Mouse (Mus musculus) CH12.LX (cell line): ENCODE results near the gene Soga1. TPM values are rescaled to one million over a fixed set of nuclear protein-coding genes. Genes with fewer than 3 reads are reported as not detected.

Experiments
- DNase-seq: peaks from one replicate; pipeline ENCODE4 v3.0.0-alpha.2; 2013; ENCODE audit errors: extremely low read depth
- H3K27ac ChIP-seq: 2 replicates; pipeline ENCODE4 v1.5.1; 2012; ENCODE audit warnings: low read depth, mild to moderate bottlenecking, control low read depth, moderate library complexity; ENCODE audit not compliant: insufficient read depth
- H3K27me3 ChIP-seq: replicated peaks from 2 replicates; pipeline ENCODE3; 2012; ENCODE audit warnings: inconsistent platforms
- H3K36me3 ChIP-seq, 2 experiments: replicated peaks in 1 of 2; 2 replicates each; pipeline versions ENCODE3 to v1.6.1; 2012; ENCODE audit warnings: inconsistent platforms in 1 of 2, low read length in 1 of 2, mild to moderate bottlenecking in 1 of 2, mixed read lengths in 1 of 2, moderate library complexity in 1 of 2; ENCODE audit not compliant: control insufficient read depth in 1 of 2, insufficient read depth in 1 of 2
- H3K4me1 ChIP-seq, 2 experiments: 2 replicates each; pipeline ENCODE4 v1.6.1; 2012; ENCODE audit warnings: inconsistent platforms in 1 of 2, moderate library complexity in 1 of 2; ENCODE audit not compliant: insufficient read depth in 2 of 2, control insufficient read depth in 1 of 2
- H3K4me2 ChIP-seq: 2 replicates; pipeline ENCODE4 v1.6.1; 2012; ENCODE audit warnings: low read depth, mild to moderate bottlenecking, control low read depth; ENCODE audit not compliant: poor library complexity, insufficient read depth, severe bottlenecking
- H3K4me3 ChIP-seq, 3 experiments: fragments of 150-350 bp in 1 of 3; sonication (generic) in 1 of 3; replicated peaks in 1 of 3; 2 replicates each; pipeline versions ENCODE3 to v1.5.1; 2011 to 2012; ENCODE audit warnings: low read depth in 2 of 3, low read length in 2 of 3, mild to moderate bottlenecking in 2 of 3, moderate library complexity in 2 of 3, control low read depth in 1 of 3, improper control_type of control experiment in 1 of 3, inconsistent platforms in 1 of 3, mixed read lengths in 1 of 3; ENCODE audit not compliant: poor library complexity in 1 of 3
- H3K79me2 ChIP-seq: replicated peaks from 2 replicates; pipeline ENCODE4 v1.6.1; 2012; ENCODE audit warnings: mild to moderate bottlenecking, moderate library complexity; ENCODE audit not compliant: control insufficient read depth, poor library complexity, insufficient read depth, severe bottlenecking; ENCODE audit errors: extremely low read depth
- H3K9ac ChIP-seq: 2 replicates; pipeline ENCODE4 v1.6.1; 2012; ENCODE audit warnings: low read depth, mild to moderate bottlenecking, control low read depth, moderate library complexity; ENCODE audit not compliant: insufficient read depth
- H3K9me3 ChIP-seq: replicated peaks from 2 replicates; pipeline ENCODE3; 2012; ENCODE audit warnings: low read length, inconsistent platforms, mixed read lengths
- EP300 ChIP-seq: IDR thresholded peaks from 2 replicates; pipeline ENCODE4 v1.6.1; 2011; ENCODE audit warnings: low read length, improper control_type of control experiment
- GABPA ChIP-seq: IDR thresholded peaks from 2 replicates; pipeline ENCODE4 v1.6.1; 2012; ENCODE audit warnings: low read depth, low read length, improper control_type of control experiment, inconsistent platforms; ENCODE audit not compliant: insufficient replicate concordance
- JUND ChIP-seq: conservative IDR thresholded peaks from 2 replicates; pipeline ENCODE4 v1.6.1; 2011; ENCODE audit warnings: low read depth, low read length, improper control_type of control experiment
- MXI1 ChIP-seq: IDR thresholded peaks from 2 replicates; pipeline ENCODE4 v1.6.1; 2011; ENCODE audit warnings: mild to moderate bottlenecking, low read depth, low read length, improper control_type of control experiment
- MYC ChIP-seq: IDR thresholded peaks from 2 replicates; pipeline ENCODE4 v1.6.1; 2011; ENCODE audit warnings: low read depth, mild to moderate bottlenecking, improper control_type of control experiment, low read length
- NELFE ChIP-seq: IDR thresholded peaks from 2 replicates; pipeline ENCODE4 v1.6.1; 2011; ENCODE audit warnings: low read depth, low read length, improper control_type of control experiment
- NRF1 ChIP-seq: IDR thresholded peaks from 2 replicates; pipeline ENCODE4 v1.6.1; 2014; ENCODE audit warnings: low read depth, mild to moderate bottlenecking, inconsistent platforms, low read length, improper control_type of control experiment, moderate library complexity
- PAX5 ChIP-seq: IDR thresholded peaks from 2 replicates; pipeline ENCODE4 v1.6.1; 2012; ENCODE audit warnings: low read length, inconsistent platforms, mixed read lengths
- POLR2A ChIP-seq: IDR thresholded peaks from 2 replicates; pipeline ENCODE4 v1.6.1; 2011; ENCODE audit warnings: low read depth, mild to moderate bottlenecking, improper control_type of control experiment, low read length
- POLR2AphosphoS2 ChIP-seq: IDR thresholded peaks from 2 replicates; pipeline ENCODE4 v1.6.1; 2011; ENCODE audit warnings: low read depth, low read length, improper control_type of control experiment
- SMC3 ChIP-seq: IDR thresholded peaks from 2 replicates; pipeline ENCODE4 v1.6.1; 2011; ENCODE audit warnings: low read depth, low read length, improper control_type of control experiment
- ZMIZ1 ChIP-seq: IDR thresholded peaks from 2 replicates; pipeline ENCODE4 v1.6.1; 2012; ENCODE audit warnings: low read depth, mild to moderate bottlenecking, inconsistent platforms, low read length, improper control_type of control experiment
- ZNF384 ChIP-seq: IDR thresholded peaks from 2 replicates; pipeline ENCODE4 v1.6.1; 2012; ENCODE audit warnings: low read depth, low read length, improper control_type of control experiment, inconsistent platforms
- dilution Hi-C: fragments of 300-500 bp; cut with MboI; formaldehyde crosslinking; loops from 2 replicates; pipeline ENCODE4 v1.14.3; 2020; ENCODE audit warnings: low sequenced_read_pairs; ENCODE audit not compliant: extremely low pct_unique_long_range_greater_than_20kb, extremely low pct_ligation_motif_present
- in situ Hi-C: fragments of 300-500 bp; cut with MboI; formaldehyde crosslinking; loops from 3 replicates; pipeline ENCODE4 v1.14.3; 2019; ENCODE audit warnings: low sequenced_read_pairs, low pct_ligation_motif_present, low pct_unique_long_range_greater_than_20kb, mixed read lengths
- polyA plus RNA-seq: library from polyadenylated mRNA; unstranded; fragments of >175 nt; gene quantifications from 2 replicates; pipeline ENCODE4 v1.2.1, GENCODE M21; 2012; ENCODE audit warnings: low read depth; ENCODE audit not compliant: insufficient read length
- total RNA-seq, 2 experiments: library from RNA; depleted of rRNA; stranded (reverse); fragments of 300-350 nt in 1 of 2; fragments of >200 nt in 1 of 2; gene quantifications; 2 replicates each; pipeline ENCODE4 v1.2.3; 2012 to 2014

The Soga1 gene
- total and polyA plus RNA-seq, 3 experiments, result 0.39 to 2.0 (median 2.0) TPM

- Histone ChIP-seq H3K4me2 (no peak overlapping the region), H3K27ac (no peak overlapping the region), H3K36me3 (no peaks in the 10 kb centered on the region), H3K27me3 (peaks cover 23% of the 10 kb centered on the region), H3K9me3 (no peaks in the 10 kb centered on the region), H3K9ac (no peak overlapping the region), H3K4me3 (no peak overlapping the region), H3K4me1 (peaks cover 32 to 56% of the 10 kb centered on the region in 2 experiments), H3K79me2 (no peaks in the 10 kb centered on the region)
- DNase-seq, result no peak
- dilution Hi-C loops (no loop called here), in situ Hi-C loops (no loop called here)
- TF ChIP-seq ZMIZ1, result no peak
These were observed 4.8 kb downstream of the Soga1 start for GRCm38 (mm10) chr2:157074186-157074724.

- Histone ChIP-seq H3K27ac (no peak overlapping the region), H3K79me2 (no peaks in the 10 kb centered on the region), H3K4me3 (no peak overlapping the region), H3K4me1 (peaks cover 32 to 64% of the 10 kb centered on the region in 2 experiments), H3K36me3 (no peaks in the 10 kb centered on the region), H3K4me2 (no peak overlapping the region)
- dilution Hi-C loops, result no loop called here
- no peak for TF ChIP-seq NRF1
- TF ChIP-seq JUND, result no peak
- no peak for TF ChIP-seq GABPA
- TF ChIP-seq PAX5, result no peak
- no peak for TF ChIP-seq POLR2A
- TF ChIP-seq SMC3, result no peak
- no peak for TF ChIP-seq ZNF384
- no peak for TF ChIP-seq POLR2AphosphoS2
- no peak for TF ChIP-seq MYC
- no peak for TF ChIP-seq EP300
- no peak for TF ChIP-seq NELFE
- no peak for TF ChIP-seq MXI1
- TF ChIP-seq, all 38 proteins: peak for 0
- no peak for DNase-seq
- Histone ChIP-seq H3K27me3 (peaks cover 15% of the 10 kb centered on the region), H3K9ac (no peak overlapping the region), H3K9me3 (no peaks in the 10 kb centered on the region)
- in situ Hi-C loops, result no loop called here
These were observed 5.5 kb downstream of the Soga1 start for GRCm38 (mm10) chr2:157073378-157074052.
